Mouse (Mus musculus) C2C12 (cell line): ENCODE results near the gene Hp1bp3.

Experiments used
- CTCF ChIP-seq: IDR thresholded peaks from one replicate; pipeline ENCODE4 v1.5.1; 2011; ENCODE audit not compliant: control insufficient read depth, insufficient read depth, insufficient read length
- FOSL1 ChIP-seq: IDR thresholded peaks from one replicate; pipeline ENCODE4 v1.8.0; 2011; ENCODE audit warnings: mild to moderate bottlenecking, low read length; ENCODE audit not compliant: poor library complexity, insufficient read depth, severe bottlenecking

GRCm38 (mm10) chr4:138222396-138222795 lies 6.3 kb downstream of the Hp1bp3 start:
- no peak for TF ChIP-seq CTCF
- TF ChIP-seq FOSL1: no peak
